Mouse (Mus musculus) erythroblast, embryonic 14.5 days (primary cell): ENCODE results near the gene Gmds.

Experiments used
- GATA1 ChIP-seq: IDR thresholded peaks from 2 replicates; pipeline ENCODE4 v1.6.1; 2012; ENCODE audit warnings: low read length, inconsistent platforms, mixed read lengths
- TAL1 ChIP-seq: IDR thresholded peaks from 3 replicates; pipeline ENCODE4 v1.6.1; 2012; ENCODE audit warnings: low read length, inconsistent platforms, mixed read lengths

DNA sequence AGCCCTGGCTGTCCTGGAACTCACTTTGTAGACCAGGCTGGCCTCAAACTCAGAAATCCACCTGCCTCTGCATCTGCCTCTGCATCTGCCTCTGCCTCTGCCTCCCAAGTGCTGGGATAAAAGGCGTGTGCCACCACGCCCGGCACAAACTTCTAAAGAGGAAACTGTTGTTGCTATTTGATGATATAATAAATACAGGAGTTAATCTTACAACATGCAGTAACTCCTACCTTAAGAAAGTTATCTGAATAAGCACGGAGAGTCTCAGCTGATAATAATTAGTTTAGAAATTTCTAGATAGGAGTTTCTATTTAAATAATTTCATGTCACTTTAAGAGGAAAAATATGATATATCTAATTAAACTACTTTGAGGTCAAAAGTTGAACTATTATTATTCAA lies 103.5 kb downstream of the Gmds start:
- TF ChIP-seq GATA1 = no peak
- TF ChIP-seq TAL1 = no peak
